Mouse (Mus musculus) CH12.LX (cell line): ENCODE measurements around the gene Tmem171.

Experiments used
- CTCF ChIP-seq, 2 experiments: IDR thresholded peaks in 1 of 2; conservative IDR thresholded peaks in 1 of 2; 2 replicates each; pipeline ENCODE4 v1.5.1; 2011 to 2012; ENCODE audit warnings: low read depth in 2 of 2, low read length in 2 of 2, improper control_type of control experiment in 1 of 2, inconsistent platforms in 1 of 2, mild to moderate bottlenecking in 1 of 2, moderate library complexity in 1 of 2
- EP300 ChIP-seq: IDR thresholded peaks from 2 replicates; pipeline ENCODE4 v1.6.1; 2011; ENCODE audit warnings: low read length, improper control_type of control experiment
- HCFC1 ChIP-seq: IDR thresholded peaks from 2 replicates; pipeline ENCODE4 v1.6.1; 2012; ENCODE audit warnings: low read depth, mild to moderate bottlenecking, inconsistent platforms, low read length, improper control_type of control experiment
- NELFE ChIP-seq: IDR thresholded peaks from 2 replicates; pipeline ENCODE4 v1.6.1; 2011; ENCODE audit warnings: low read depth, low read length, improper control_type of control experiment
- RCOR1 ChIP-seq: conservative IDR thresholded peaks from 2 replicates; pipeline ENCODE4 v1.6.1; 2012; ENCODE audit warnings: low read depth, mild to moderate bottlenecking, inconsistent platforms, low read length, improper control_type of control experiment
- USF1 ChIP-seq: IDR thresholded peaks from 2 replicates; pipeline ENCODE4 v1.6.1; 2014; ENCODE audit warnings: low read depth, mild to moderate bottlenecking, inconsistent platforms, low read length, improper control_type of control experiment
- ZC3H11A ChIP-seq: IDR thresholded peaks from 2 replicates; pipeline ENCODE4 v1.6.1; 2012; ENCODE audit warnings: low read depth, mild to moderate bottlenecking, inconsistent platforms, low read length, improper control_type of control experiment

- TF ChIP-seq USF1 (no peak), ZC3H11A (no peak), NELFE (no peak), RCOR1 (no peak), CTCF (conservative IDR thresholded peaks at IDR 0.05 in 1 of 2, IDR thresholded peaks at IDR 0.05 in 1 of 2; ENCODE audit: low read depth in 2 of 2, low read length in 2 of 2) (no peak), HCFC1 (no peak), EP300 (no peak)
These were observed 3.7 kb downstream of the Tmem171 start for GRCm38 (mm10) chr13:98690886-98691285.
